Mouse (Mus musculus): Measurements from ENCODE around the gene 1700017N19Rik.

Gene 1700017N19Rik

GRCm38 (mm10) chr10:100661970-100662590, 71.8 kb downstream of the 1700017N19Rik start:
- no peak for DNase-seq (ENCODE audit: low read depth, low spot score)
